Mouse (Mus musculus) myocyte (in vitro differentiated cells): ENCODE results near the gene Cox8b. TPM values are rescaled to one million over a fixed set of nuclear protein-coding genes. Genes with fewer than 3 reads are reported as not detected.

Experiments used
- H3K27me3 ChIP-seq: one replicate; pipeline ENCODE4 v1.6.1; 2011; ENCODE audit not compliant: control insufficient read depth, insufficient read depth, insufficient read length
- H3K36me3 ChIP-seq: one replicate; pipeline ENCODE4 v1.6.1; 2011; ENCODE audit not compliant: control insufficient read depth, insufficient read depth
- H3K4me2 ChIP-seq: one replicate; pipeline ENCODE4 v1.6.1; 2011; ENCODE audit warnings: low read depth, control low read depth
- H3K4me3 ChIP-seq: one replicate; pipeline ENCODE4 v1.5.1; 2011; ENCODE audit warnings: mild to moderate bottlenecking, control low read depth, moderate library complexity
- H3K79me2 ChIP-seq: one replicate; pipeline ENCODE4 v1.6.1; 2011; ENCODE audit not compliant: control insufficient read depth, insufficient read depth
- H3ac ChIP-seq: one replicate; pipeline ENCODE4 v1.6.1; 2011; ENCODE audit not compliant: control insufficient read depth, insufficient read length
- CEBPB ChIP-seq: IDR thresholded peaks from 2 replicates; pipeline ENCODE4 v1.6.1; 2011; ENCODE audit warnings: mild to moderate bottlenecking, moderate library complexity; ENCODE audit not compliant: poor library complexity, insufficient read depth, severe bottlenecking
- E2F4 ChIP-seq: IDR thresholded peaks from one replicate; pipeline ENCODE4 v1.6.1; 2011; ENCODE audit warnings: mild to moderate bottlenecking, control low read depth, moderate library complexity; ENCODE audit not compliant: insufficient read depth
- MAX ChIP-seq: IDR thresholded peaks from one replicate; pipeline ENCODE4 v1.6.1; 2011; ENCODE audit warnings: low read depth, mild to moderate bottlenecking, control low read depth
- MYOD1 ChIP-seq, 3 experiments: IDR thresholded peaks; one replicate each; pipeline ENCODE4 v1.6.1; 2011; ENCODE audit warnings: control low read depth in 2 of 3, low read depth in 2 of 3, mild to moderate bottlenecking in 2 of 3, moderate library complexity in 1 of 3; ENCODE audit not compliant: insufficient read length in 2 of 3, control insufficient read depth in 1 of 3
- MYOG ChIP-seq, 3 experiments: IDR thresholded peaks; one replicate each; pipeline ENCODE4 v1.6.1; 2011; ENCODE audit warnings: control low read depth in 2 of 3, low read depth in 2 of 3, mild to moderate bottlenecking in 2 of 3; ENCODE audit not compliant: insufficient read length in 2 of 3, control insufficient read depth in 1 of 3, insufficient read depth in 1 of 3
- POLR2A ChIP-seq: IDR thresholded peaks from one replicate; pipeline ENCODE4 v1.6.1; 2011; ENCODE audit warnings: low read depth, mild to moderate bottlenecking, control low read depth, moderate library complexity; ENCODE audit not compliant: insufficient read length
- POLR2AphosphoS2 ChIP-seq: IDR thresholded peaks from one replicate; pipeline ENCODE4 v1.6.1; 2011; ENCODE audit warnings: low read depth, control low read depth; ENCODE audit not compliant: insufficient read length
- REST ChIP-seq: IDR thresholded peaks from one replicate; pipeline ENCODE4 v1.6.1; 2011; ENCODE audit warnings: mild to moderate bottlenecking, control low read depth, moderate library complexity; ENCODE audit not compliant: insufficient read depth, insufficient read length
- SRF ChIP-seq: IDR thresholded peaks from one replicate; pipeline ENCODE4 v1.6.1; 2011; ENCODE audit warnings: low read depth; ENCODE audit not compliant: control insufficient read depth, insufficient read length
- TCF12 ChIP-seq: IDR thresholded peaks from one replicate; pipeline ENCODE4 v1.6.1; 2011; ENCODE audit warnings: mild to moderate bottlenecking, control low read depth; ENCODE audit not compliant: poor library complexity, insufficient read depth, severe bottlenecking
- TCF3 ChIP-seq: IDR thresholded peaks from one replicate; pipeline ENCODE4 v1.6.1; 2011; ENCODE audit warnings: low read depth, control low read depth; ENCODE audit not compliant: insufficient read length
- USF1 ChIP-seq: IDR thresholded peaks from one replicate; pipeline ENCODE4 v1.6.1; 2011; ENCODE audit warnings: low read depth, mild to moderate bottlenecking, control low read depth, moderate library complexity
- polyA plus RNA-seq: library from polyadenylated mRNA; unstranded; fragments of >200 nt; fragmentation: generic; extraction: Trizol; gene quantifications from one replicate; pipeline ENCODE4 v1.2.1, GENCODE M21; 2012; ENCODE audit warnings: missing spikeins

The Cox8b gene
- polyA plus RNA-seq, 1 experiment = 534 TPM

GRCm38 (mm10) chr7:140927181-140927580 lies 26.9 kb upstream of the Cox8b start:
- Histone ChIP-seq H3K79me2 (no peaks in the 10 kb centered on the region), H3K36me3 (no peaks in the 10 kb centered on the region), H3K27me3 (peaks cover 39% of the 10 kb centered on the region), H3ac (no peak overlapping the region), H3K4me3 (no peak overlapping the region), H3K4me2 (no peak overlapping the region)
- no peak for TF ChIP-seq POLR2A
- TF ChIP-seq MYOG (IDR thresholded peaks at IDR 0.05; ENCODE audit: control insufficient read depth in 1 of 3, insufficient read depth in 1 of 3, insufficient read length in 2 of 3, low read depth in 2 of 3) = no peak
- no peak for TF ChIP-seq POLR2AphosphoS2
- TF ChIP-seq TCF12 = no peak
- TF ChIP-seq E2F4 = no peak
- no peak for TF ChIP-seq MYOD1 (IDR thresholded peaks at IDR 0.05; ENCODE audit: control insufficient read depth in 1 of 3, insufficient read length in 2 of 3, low read depth in 2 of 3)
- no peak for TF ChIP-seq MAX
- no peak for TF ChIP-seq TCF3
- no peak for TF ChIP-seq CEBPB

- Histone ChIP-seq H3ac (no peak overlapping the region), H3K27me3 (peaks cover 48% of the 10 kb centered on the region), H3K79me2 (no peaks in the 10 kb centered on the region), H3K36me3 (no peaks in the 10 kb centered on the region), H3K4me3 (no peak overlapping the region), H3K4me2 (no peak overlapping the region)
- no peak for TF ChIP-seq TCF12
- no peak for TF ChIP-seq POLR2A
- TF ChIP-seq POLR2AphosphoS2 = no peak
These were observed 23.0 kb upstream of the Cox8b start for GRCm38 (mm10) chr7:140923070-140923775.

- H3K27me3 ChIP-seq = peaks cover 48% of the 10 kb centered on the region
- H3K4me2 ChIP-seq = no peak overlapping the region
- TF ChIP-seq REST (peak; percentile 68), MAX (no peak)
- no peaks in the 10 kb centered on the region for H3K36me3 ChIP-seq
- no peak overlapping the region for H3ac ChIP-seq
- H3K4me3 ChIP-seq = no peak overlapping the region
- no peaks in the 10 kb centered on the region for H3K79me2 ChIP-seq
These were observed 22.3 kb upstream of the Cox8b start for GRCm38 (mm10) chr7:140922398-140923069.

- no peak overlapping the region for H3ac ChIP-seq
- no peak overlapping the region for H3K4me2 ChIP-seq
- TF ChIP-seq USF1 (no peak), MAX (no peak), POLR2AphosphoS2 (no peak), SRF (no peak), REST (no peak), POLR2A (no peak), CEBPB (no peak), MYOG (IDR thresholded peaks at IDR 0.05; ENCODE audit: control insufficient read depth in 1 of 3, insufficient read depth in 1 of 3, insufficient read length in 2 of 3, low read depth in 2 of 3) (no peak)
- H3K79me2 ChIP-seq = no peaks in the 10 kb centered on the region
- no peaks in the 10 kb centered on the region for H3K36me3 ChIP-seq
- no peak overlapping the region for H3K4me3 ChIP-seq
- H3K27me3 ChIP-seq = peaks cover 48% of the 10 kb centered on the region
These were observed 21.2 kb upstream of the Cox8b start for GRCm38 (mm10) chr7:140921225-140921975.

- no peaks in the 10 kb centered on the region for H3K79me2 ChIP-seq
- H3K4me3 ChIP-seq = no peak within 1 kb of the TSS
- no peak within 1 kb of the TSS for H3ac ChIP-seq
- TF ChIP-seq CEBPB = no peak
- no peak for TF ChIP-seq MAX
- TF ChIP-seq TCF3 = no peak
- TF ChIP-seq MYOG (IDR thresholded peaks at IDR 0.05; ENCODE audit: control insufficient read depth in 1 of 3, insufficient read depth in 1 of 3, insufficient read length in 2 of 3, low read depth in 2 of 3) = no peak
- no peak for TF ChIP-seq E2F4
- no peak for TF ChIP-seq REST
- no peak for TF ChIP-seq SRF
- TF ChIP-seq TCF12 = no peak
- TF ChIP-seq MYOD1 (IDR thresholded peaks at IDR 0.05; ENCODE audit: control insufficient read depth in 1 of 3, insufficient read length in 2 of 3, low read depth in 2 of 3) = no peak
- no peak for TF ChIP-seq POLR2A
- no peak for TF ChIP-seq POLR2AphosphoS2
- H3K4me2 ChIP-seq = no peak within 1 kb of the TSS
- peaks cover 48% of the 10 kb centered on the region for H3K27me3 ChIP-seq
- H3K36me3 ChIP-seq = no peaks in the 10 kb centered on the region
These were observed 20.3 kb upstream of the Cox8b start, which contains the start of gene Nlrp6 for GRCm38 (mm10) chr7:140920418-140921029. Gene Nlrp6, plus strand, starts transcription at chr7:140920902.
